Comparison of ENCODE assay signal across 29 mouse cellular contexts in genomic region chr8:94357220-94357619, GRCm38 (mm10). TPM values are rescaled to one million over a fixed set of nuclear protein-coding genes. Genes with fewer than 3 reads are reported as not detected.
DNase-seq lines count a peak whose midpoint lies in the region; ATAC-seq and TF ChIP-seq lines count a peak whose summit lies in the region.
"Had no signal": no experiment of that assay in that cellular context is flagged by ENCODE, and none has a peak within 500 bp of the region (broad histone marks: within the 10 kb centered on the region; RNA-seq: fewer than 3 reads in every experiment).

No protein-coding gene starts in this region.

- no peaks in the 10 kb centered on the region for H3K27me3 ChIP-seq in embryonic facial prominence, embryonic 15.5 days
- no peaks in the 10 kb centered on the region for H3K27me3 ChIP-seq in embryonic facial prominence, embryonic 10.5 days (replicated peaks; ENCODE audit: low read depth, poor library complexity, severe bottlenecking)
- no peaks in the 10 kb centered on the region for H3K27me3 ChIP-seq in lung, postnatal 0 days (replicated peaks; ENCODE audit: insufficient read depth, low read length)
- H3K27me3 ChIP-seq in heart, postnatal 0 days (ENCODE audit: control insufficient read depth, insufficient read depth, low read length), result no peaks in the 10 kb centered on the region
- H3K27me3 ChIP-seq: CH12.LX; embryonic facial prominence, embryonic 12.5 days; forebrain, embryonic 15.5 days; hindbrain, embryonic 12.5 days; liver, embryonic 15.5 days; midbrain, embryonic 12.5 days had no signal

- ATAC-seq in embryonic facial prominence, embryonic 15.5 days (ENCODE audit: insufficient number of reproducible peaks, low FRiP score, low TSS enrichment, low read depth), result peak; percentile 21; the same call in 1 of the 2 replicates
- ATAC-seq in lung, postnatal 0 days, result no peak
- peak; percentile 82 for ATAC-seq in heart, postnatal 0 days (ENCODE audit: insufficient read depth, low read depth)
- ATAC-seq in activated CD4-positive, CD25-positive, alpha-beta regulatory T cell, adult 4 months, result no peak
- ATAC-seq: forebrain, embryonic 15.5 days; intestine, embryonic 16.5 days had no signal

- no peak overlapping the region for H3K4me3 ChIP-seq in embryonic facial prominence, embryonic 15.5 days (replicated peaks)
- no peak overlapping the region for H3K4me3 ChIP-seq in embryonic facial prominence, embryonic 10.5 days
- no peak overlapping the region for H3K4me3 ChIP-seq in lung, postnatal 0 days (ENCODE audit: low read depth, low read length)
- H3K4me3 ChIP-seq in heart, postnatal 0 days (ENCODE audit: low read depth, low read length), result no peak overlapping the region
- H3K4me3 ChIP-seq: embryonic facial prominence, embryonic 12.5 days; forebrain, embryonic 10.5 days; forebrain, embryonic 15.5 days; hindbrain, embryonic 12.5 days; liver, embryonic 15.5 days; megakaryocyte, embryonic 14.5 days; midbrain, embryonic 12.5 days had no signal

- H3K36me3 ChIP-seq in embryonic facial prominence, embryonic 15.5 days, result no peaks in the 10 kb centered on the region
- H3K36me3 ChIP-seq in embryonic facial prominence, embryonic 10.5 days (replicated peaks), result no peaks in the 10 kb centered on the region
- no peaks in the 10 kb centered on the region for H3K36me3 ChIP-seq in lung, postnatal 0 days (ENCODE audit: insufficient read depth, low read length)
- H3K36me3 ChIP-seq in heart, postnatal 0 days (replicated peaks; ENCODE audit: control insufficient read depth, insufficient read depth, low read length), result no peaks in the 10 kb centered on the region
- H3K36me3 ChIP-seq: embryonic facial prominence, embryonic 12.5 days; forebrain, embryonic 10.5 days; forebrain, embryonic 15.5 days; hindbrain, embryonic 12.5 days; liver, embryonic 15.5 days; midbrain, embryonic 12.5 days had no signal

- no peak overlapping the region for H3K4me2 ChIP-seq in embryonic facial prominence, embryonic 15.5 days (replicated peaks)
- no peak overlapping the region for H3K4me2 ChIP-seq in lung, postnatal 0 days (replicated peaks; ENCODE audit: low read depth, low read length)
- no peak overlapping the region for H3K4me2 ChIP-seq in heart, postnatal 0 days (ENCODE audit: low read depth, low read length)
- H3K4me2 ChIP-seq: embryonic facial prominence, embryonic 12.5 days; forebrain, embryonic 15.5 days; hindbrain, embryonic 12.5 days; liver, embryonic 15.5 days; midbrain, embryonic 12.5 days had no signal

- DNase-seq in embryonic facial prominence, embryonic 10.5 days (ENCODE audit: low spot score), result no peak
- DNase-seq in lung, postnatal 0 days (ENCODE audit: low spot score), result no peak
- no peak for DNase-seq in lung, adult 18-20 months
- DNase-seq in heart, postnatal 0 days (ENCODE audit: low spot score), result peak; percentile 69
- DNase-seq in spleen, adult 12 weeks (ENCODE audit: low spot score), result no peak
- DNase-seq: adrenal gland, adult 8-10 months; cerebellum, adult 9-10 months; cerebellum, postnatal 36 days; gastrocnemius, postnatal 25 days; kidney, adult 8-10 months; layer of hippocampus, adult 9-11 months; liver; lung, postnatal 4 days had no signal

- no peak for TF ChIP-seq EP300 in lung, postnatal 0 days (IDR thresholded peaks at IDR 0.05)
- TF ChIP-seq EP300 in heart, postnatal 0 days (IDR thresholded peaks at IDR 0.05; ENCODE audit: low read depth), result 0 out of 2 replicates have a peak, but pooled peaks have one; percentile 33

- no peak overlapping the region for H3K9ac ChIP-seq in embryonic facial prominence, embryonic 15.5 days
- no peak overlapping the region for H3K9ac ChIP-seq in lung, postnatal 0 days (replicated peaks; ENCODE audit: low read depth)
- H3K9ac ChIP-seq in heart, postnatal 0 days (replicated peaks; ENCODE audit: low read depth, low read length), result no peak overlapping the region
- H3K9ac ChIP-seq: embryonic facial prominence, embryonic 12.5 days; forebrain, embryonic 15.5 days; hindbrain, embryonic 12.5 days; liver, embryonic 15.5 days; midbrain, embryonic 12.5 days had no signal

- no peaks in the 10 kb centered on the region for H3K9me3 ChIP-seq in embryonic facial prominence, embryonic 15.5 days (replicated peaks)
- no peaks in the 10 kb centered on the region for H3K9me3 ChIP-seq in embryonic facial prominence, embryonic 10.5 days
- no peaks in the 10 kb centered on the region for H3K9me3 ChIP-seq in lung, postnatal 0 days (ENCODE audit: low read length)
- no peaks in the 10 kb centered on the region for H3K9me3 ChIP-seq in heart, postnatal 0 days (replicated peaks; ENCODE audit: control insufficient read depth, low read length)
- H3K9me3 ChIP-seq: embryonic facial prominence, embryonic 12.5 days; forebrain, embryonic 10.5 days; forebrain, embryonic 15.5 days; hindbrain, embryonic 12.5 days; liver, embryonic 15.5 days; midbrain, embryonic 12.5 days had no signal

- no peak overlapping the region for H3K27ac ChIP-seq in embryonic facial prominence, embryonic 15.5 days (replicated peaks)
- H3K27ac ChIP-seq in embryonic facial prominence, embryonic 10.5 days (replicated peaks), result no peak overlapping the region
- 0 out of 2 replicates have a peak overlapping the region, but pooled peaks have one; percentile 64 for H3K27ac ChIP-seq in lung, postnatal 0 days (ENCODE audit: low read length)
- H3K27ac ChIP-seq in heart, postnatal 0 days (ENCODE audit: low read depth), result peak overlapping the region; percentile 69
- H3K27ac ChIP-seq: embryonic facial prominence, embryonic 12.5 days; forebrain, embryonic 10.5 days; forebrain, embryonic 15.5 days; hindbrain, embryonic 12.5 days; kidney, postnatal 0 days; liver, embryonic 15.5 days; midbrain, embryonic 12.5 days had no signal

- WGBS in embryonic facial prominence, embryonic 15.5 days, result 65% methylated on average over 6 of the region's 6 CpGs
- 83% methylated on average over 6 of the region's 6 CpGs for WGBS in embryonic facial prominence, embryonic 10.5 days
- WGBS in lung, postnatal 0 days, result 47% methylated on average over 6 of the region's 6 CpGs
- 34% methylated on average over 6 of the region's 6 CpGs for WGBS in heart, postnatal 0 days

- H3K4me1 ChIP-seq in embryonic facial prominence, embryonic 15.5 days, result 0 out of 2 replicates have a peak, but pooled peaks cover 9% of the 10 kb centered on the region
- H3K4me1 ChIP-seq in embryonic facial prominence, embryonic 10.5 days, result no peaks in the 10 kb centered on the region
- H3K4me1 ChIP-seq in lung, postnatal 0 days (ENCODE audit: insufficient read depth, low read depth, low read length), result peaks cover 26% of the 10 kb centered on the region
- H3K4me1 ChIP-seq in heart, postnatal 0 days (ENCODE audit: control insufficient read depth, insufficient read depth), result peaks cover 42% of the 10 kb centered on the region
- H3K4me1 ChIP-seq: embryonic facial prominence, embryonic 12.5 days; forebrain, embryonic 10.5 days; hindbrain, embryonic 12.5 days; midbrain, embryonic 12.5 days had no signal

- TF ChIP-seq CTCF in lung, postnatal 0 days (IDR thresholded peaks at IDR 0.05), result no peak
- TF ChIP-seq CTCF in heart, postnatal 0 days (IDR thresholded peaks at IDR 0.05; ENCODE audit: low read depth), result no peak

RNA-seq across cellular contexts. Expression of gene Slc12a3, which starts 28.2 kb away (rescaled TPM):
- 0.23 TPM in 1 of 2 replicates, not detected in the other for polyA plus RNA-seq in embryonic facial prominence, embryonic 15.5 days (2015; fragmentation: Nextera tagmentation; extraction: Ambion mirVana)
- polyA plus RNA-seq in embryonic facial prominence, embryonic 10.5 days (2016; fragmentation: Nextera tagmentation; extraction: Ambion mirVana), result 0.05 TPM in 1 of 2 replicates, not detected in the other
- 0.11 and 0.12 TPM in 2 replicates for polyA plus RNA-seq in lung, postnatal 0 days (2015; fragmentation: Nextera tagmentation; extraction: Ambion mirVana)
- 0.58 TPM in 1 of 2 replicates, not detected in the other for total RNA-seq in heart, postnatal 0 days (2014; rRNA removed; ENCODE audit: low replicate concordance)
- 0.07 and 0.14 TPM in 2 replicates for polyA plus RNA-seq in heart, postnatal 0 days (2015; fragmentation: Nextera tagmentation; extraction: Ambion mirVana)
- polyA plus RNA-seq in activated CD4-positive, CD25-positive, alpha-beta regulatory T cell, adult 4 months (2017; shearing (Covaris generic)), result not detected
- total RNA-seq: gastrocnemius, postnatal 25 days; midbrain, postnatal 0 days had no signal
- polyA plus RNA-seq: C2C12; forebrain, embryonic 10.5 days; forebrain, embryonic 15.5 days; hindbrain, embryonic 12.5 days; limb, embryonic 11.5 days; midbrain, embryonic 12.5 days; stomach, embryonic 14.5 days had no signal

RNA-seq across cellular contexts. Expression of gene Herpud1, which starts 29.0 kb away (rescaled TPM):
- 96.8 and 103 TPM in 2 replicates for polyA plus RNA-seq in embryonic facial prominence, embryonic 15.5 days (2015; fragmentation: Nextera tagmentation; extraction: Ambion mirVana)
- polyA plus RNA-seq in embryonic facial prominence, embryonic 10.5 days (2016; fragmentation: Nextera tagmentation; extraction: Ambion mirVana), result 53.2 and 58.8 TPM in 2 replicates
- polyA plus RNA-seq in lung, postnatal 0 days (2015; fragmentation: Nextera tagmentation; extraction: Ambion mirVana), result 179 and 217 TPM in 2 replicates
- 177 and 179 TPM in 2 replicates for total RNA-seq in heart, postnatal 0 days (2014; rRNA removed; ENCODE audit: low replicate concordance)
- 131 and 159 TPM in 2 replicates for polyA plus RNA-seq in heart, postnatal 0 days (2015; fragmentation: Nextera tagmentation; extraction: Ambion mirVana)
- 100 to 1,000 TPM in 1 of 2 experiments, 10 to 100 TPM in 1; 99.9 to 115 TPM for polyA plus RNA-seq in activated CD4-positive, CD25-positive, alpha-beta regulatory T cell, adult 4 months (2017; shearing (Covaris generic))

Comparison
In these comparisons a context has a peak if more than half of its experiments do, and no peak if none do; other contexts are left out.
1. ATAC-seq: peak in embryonic facial prominence, embryonic 15.5 days (single experiment) and heart, postnatal 0 days (single experiment); none in lung, postnatal 0 days (single experiment) and activated CD4-positive, CD25-positive, alpha-beta regulatory T cell, adult 4 months (single experiment).
2. H3K27ac ChIP-seq: peak in lung, postnatal 0 days (single experiment) and heart, postnatal 0 days (single experiment); none in embryonic facial prominence, embryonic 15.5 days (single experiment) and embryonic facial prominence, embryonic 10.5 days (single experiment).